Mouse (Mus musculus) stomach, postnatal 0 days (tissue): ENCODE data around the gene Themis3. TPM values are rescaled to one million over a fixed set of nuclear protein-coding genes. Genes with fewer than 3 reads are reported as not detected.
A peak's percentile ranks its signal among the peaks of the same experiment; 100 is the strongest.

Experiments
- ATAC-seq: fragments of 200-750 bp; cut with Nextera tagmentation; 2 replicates; pipeline ENCODE4 v1.8.0; 2017; ENCODE audit not compliant: low FRiP score, low TSS enrichment
- DNase-seq: peaks from one replicate; pipeline ENCODE4 v3.0.0-alpha.2; 2016; ENCODE audit warnings: low spot score
- H3K27ac ChIP-seq: fragments of 300-500 bp; sonication (generic); replicated peaks from 2 replicates; pipeline ENCODE4 v1.5.1; 2014; ENCODE audit warnings: mild to moderate bottlenecking, control low read depth
- H3K27me3 ChIP-seq: fragments of 300-500 bp; sonication (generic); 2 replicates; pipeline ENCODE4 v1.6.1; 2014; ENCODE audit warnings: low read length; ENCODE audit not compliant: control insufficient read depth, insufficient read depth
- H3K36me3 ChIP-seq: fragments of 300-500 bp; sonication (generic); 2 replicates; pipeline ENCODE4 v1.6.1; 2014; ENCODE audit warnings: low read length, mixed read lengths; ENCODE audit not compliant: control insufficient read depth, insufficient read depth
- H3K4me1 ChIP-seq: fragments of 300-500 bp; sonication (generic); replicated peaks from 2 replicates; pipeline ENCODE4 v1.6.1; 2014; ENCODE audit warnings: antibody characterized with exemption; ENCODE audit not compliant: control insufficient read depth, insufficient read depth
- H3K4me2 ChIP-seq: fragments of 300-500 bp; sonication (generic); replicated peaks from 2 replicates; pipeline ENCODE4 v1.6.1; 2014; ENCODE audit warnings: low read depth, mild to moderate bottlenecking, control low read depth, moderate library complexity
- H3K4me3 ChIP-seq: fragments of 300-500 bp; sonication (generic); 2 replicates; pipeline ENCODE4 v1.5.1; 2014; ENCODE audit warnings: low read depth, low read length, control low read depth
- H3K9ac ChIP-seq: fragments of 300-500 bp; sonication (generic); 2 replicates; pipeline ENCODE4 v1.6.1; 2014; ENCODE audit warnings: mild to moderate bottlenecking, low read length, control low read depth, mixed read lengths
- H3K9me3 ChIP-seq: fragments of 300-500 bp; sonication (generic); 2 replicates; pipeline ENCODE4 v1.6.1; 2016; ENCODE audit warnings: low read length; ENCODE audit not compliant: control insufficient read depth
- CTCF ChIP-seq: IDR thresholded peaks from 2 replicates; pipeline ENCODE4 v1.5.1; 2016; ENCODE audit warnings: antibody characterized with exemption, low read depth, mild to moderate bottlenecking, moderate library complexity
- EP300 ChIP-seq: optimal IDR thresholded peaks from 2 replicates; pipeline ENCODE3; 2016; ENCODE audit warnings: antibody characterized with exemption
- WGBS: fragments of 180-500 bp; shearing (Covaris S2); extraction: QIAGEN DNeasy Blood & Tissue Kit; methylation state at CpG from one replicate; pipeline ENCODE4 v1.1.7; 2014; 5-methylcytosine and 5-hydroxymethylcytosine counted together
- polyA plus RNA-seq: library from polyadenylated mRNA; unstranded; fragments of >200 nt; fragmentation: Nextera tagmentation; extraction: Ambion mirVana; gene quantifications from 2 replicates; pipeline ENCODE4 v1.2.1, GENCODE M21; 2015

Themis3 gene
- polyA plus RNA-seq, result 0.12 and 0.17 TPM in 2 replicates

GRCm38 (mm10) chr17:66594435-66594834 lies at the start of gene Themis3:
Gene Themis3, minus strand, starts transcription at chr17:66594621.
- no peak within 1 kb of the TSS for H3K27ac ChIP-seq

GRCm38 (mm10) chr17:66637951-66638722 lies 43.7 kb upstream of the Themis3 start:
- Histone ChIP-seq H3K36me3 (no peaks in the 10 kb centered on the region), H3K9ac (no peak overlapping the region), H3K27ac (no peak overlapping the region), H3K4me3 (no peak overlapping the region), H3K4me1 (no peaks in the 10 kb centered on the region), H3K9me3 (no peaks in the 10 kb centered on the region), H3K4me2 (no peak overlapping the region), H3K27me3 (no peaks in the 10 kb centered on the region)
- ATAC-seq (no peak), DNase-seq (no peak)
- WGBS, result 82% methylated on average over 7 of the region's 7 CpGs
- no peak for TF ChIP-seq EP300
- no peak for TF ChIP-seq CTCF

More at GRCm38 (mm10) chr17:66594435-66594834, at the start of gene Themis3:
- no peak within 1 kb of the TSS for H3K9ac ChIP-seq
- no peaks in the 10 kb centered on the region for H3K36me3 ChIP-seq
- DNase-seq (no peak), ATAC-seq (no peak)
- no peaks in the 10 kb centered on the region for H3K27me3 ChIP-seq
- no peak within 1 kb of the TSS for H3K4me3 ChIP-seq
- H3K4me2 ChIP-seq, result no peak within 1 kb of the TSS
- no peaks in the 10 kb centered on the region for H3K4me1 ChIP-seq
- TF ChIP-seq EP300, result no peak
- no peak for TF ChIP-seq CTCF
- WGBS, result 69% methylated on average over 5 of the region's 5 CpGs
- H3K9me3 ChIP-seq, result no peaks in the 10 kb centered on the region

DNA sequence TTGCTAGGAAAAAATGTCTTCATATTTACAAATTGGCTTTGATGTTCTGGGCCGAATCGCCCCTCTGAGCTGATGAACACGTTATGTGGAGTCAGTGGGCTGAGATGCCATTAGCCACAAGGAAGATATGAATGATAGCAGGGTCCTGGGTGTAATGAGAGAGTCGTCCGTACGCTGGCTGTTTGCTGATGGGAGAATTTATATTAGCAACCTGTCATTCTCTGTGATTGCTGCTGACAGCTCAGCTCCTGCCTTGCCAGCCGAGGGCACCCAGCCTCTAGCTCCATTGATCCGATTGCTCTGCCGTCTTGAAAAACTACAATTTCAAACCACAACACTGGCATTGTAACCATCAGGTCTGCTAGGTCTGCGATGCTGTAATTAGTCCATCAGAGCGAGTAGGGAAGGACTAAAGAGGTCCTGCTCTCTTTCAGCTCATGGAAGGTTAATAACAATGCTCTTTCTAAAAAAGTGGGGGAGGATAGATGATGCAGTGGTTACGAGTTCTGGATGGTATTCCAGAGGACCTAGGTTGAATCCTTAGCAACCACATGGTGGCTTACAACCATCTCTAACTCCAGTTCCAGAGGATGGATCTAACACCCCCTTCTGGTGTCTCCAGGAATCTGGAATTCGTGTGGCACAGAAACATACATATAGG lies 25.7 kb upstream of the Themis3 start:
- no peaks in the 10 kb centered on the region for H3K27me3 ChIP-seq
- DNase-seq (no peak), ATAC-seq (no peak)
- 70% methylated on average over 13 of the region's 13 CpGs for WGBS
- H3K36me3 ChIP-seq, result no peaks in the 10 kb centered on the region
- TF ChIP-seq EP300 (no peak), CTCF (no peak)
- H3K4me2 ChIP-seq, result no peak overlapping the region
- no peaks in the 10 kb centered on the region for H3K4me1 ChIP-seq
- no peak overlapping the region for H3K4me3 ChIP-seq
- no peak overlapping the region for H3K9ac ChIP-seq
- no peaks in the 10 kb centered on the region for H3K9me3 ChIP-seq
- H3K27ac ChIP-seq, result no peak overlapping the region

DNA sequence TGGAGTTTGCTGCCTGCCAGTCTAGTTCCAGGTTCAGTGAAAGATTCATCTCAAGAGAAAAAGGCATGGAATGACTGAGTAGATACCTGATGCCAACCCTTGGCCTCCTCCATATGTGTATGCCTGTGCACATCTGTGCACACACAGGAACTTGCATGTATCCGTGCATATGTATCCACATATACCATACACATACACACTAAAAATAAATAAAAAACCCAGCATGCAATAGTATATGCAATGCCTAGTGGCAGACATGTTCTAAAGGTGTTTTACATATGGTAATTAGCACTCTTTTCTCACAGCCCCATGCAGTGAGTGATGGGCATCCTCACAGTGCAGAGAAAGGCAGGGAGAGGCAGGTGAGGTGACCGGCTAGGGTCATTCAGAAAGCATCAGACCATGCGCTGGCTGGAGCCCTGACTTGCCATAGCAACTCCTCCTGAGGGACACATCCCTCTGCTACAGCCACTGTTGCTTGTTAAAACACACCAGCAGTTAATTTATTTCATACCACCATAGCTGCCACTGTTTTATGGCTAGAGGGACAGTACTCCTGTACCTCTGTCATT lies 24.9 kb upstream of the Themis3 start:
- Histone ChIP-seq H3K4me1 (no peaks in the 10 kb centered on the region), H3K36me3 (no peaks in the 10 kb centered on the region), H3K4me3 (no peak overlapping the region), H3K27me3 (no peaks in the 10 kb centered on the region), H3K9ac (no peak overlapping the region), H3K27ac (no peak overlapping the region), H3K4me2 (no peak overlapping the region), H3K9me3 (no peaks in the 10 kb centered on the region)
- DNase-seq, result no peak
- ATAC-seq, result no peak
- no peak for TF ChIP-seq EP300
- TF ChIP-seq CTCF, result no peak
- 92% methylated on average over 3 of the region's 3 CpGs for WGBS

GRCm38 (mm10) chr17:66610032-66610431 lies 15.6 kb upstream of the Themis3 start:
- Histone ChIP-seq H3K9me3 (no peaks in the 10 kb centered on the region), H3K36me3 (no peaks in the 10 kb centered on the region), H3K27me3 (no peaks in the 10 kb centered on the region), H3K4me2 (no peak overlapping the region), H3K4me1 (no peaks in the 10 kb centered on the region), H3K9ac (no peak overlapping the region), H3K4me3 (no peak overlapping the region), H3K27ac (no peak overlapping the region)
- peak; percentile 90 for ATAC-seq
- TF ChIP-seq EP300, result no peak
- TF ChIP-seq CTCF, result no peak
- no peak for DNase-seq

GRCm38 (mm10) chr17:66604931-66605330 lies 10.5 kb upstream of the Themis3 start:
- no peak overlapping the region for H3K27ac ChIP-seq
- ATAC-seq (no peak), DNase-seq (no peak)
- H3K9ac ChIP-seq, result no peak overlapping the region
- no peaks in the 10 kb centered on the region for H3K9me3 ChIP-seq
- no peak overlapping the region for H3K4me3 ChIP-seq
- WGBS, result 70% methylated on average over 5 of the region's 5 CpGs
- H3K4me1 ChIP-seq, result no peaks in the 10 kb centered on the region
- no peak for TF ChIP-seq EP300
- TF ChIP-seq CTCF, result no peak
- H3K27me3 ChIP-seq, result no peaks in the 10 kb centered on the region
- no peak overlapping the region for H3K4me2 ChIP-seq
- no peaks in the 10 kb centered on the region for H3K36me3 ChIP-seq
